Mouse (Mus musculus) neural tube, embryonic 11.5 days (tissue): ENCODE measurements around the gene Zcchc8. TPM values are rescaled to one million over a fixed set of nuclear protein-coding genes. Genes with fewer than 3 reads are reported as not detected.

Experiments
- ATAC-seq: fragments of 200-750 bp; cut with Nextera tagmentation; 2 replicates; pipeline ENCODE4 v1.8.0; 2017; ENCODE audit warnings: moderate number of reproducible peaks, mild to moderate bottlenecking, moderate TSS enrichment, moderate library complexity; ENCODE audit not compliant: insufficient read depth, low FRiP score, low TSS enrichment
- DNase-seq: peaks from one replicate; pipeline ENCODE4 v3.0.0-alpha.2; 2015; ENCODE audit warnings: low spot score
- H3K27ac ChIP-seq: fragments of 300-500 bp; sonication (generic); 2 replicates; pipeline ENCODE4 v1.5.1; 2014; ENCODE audit warnings: low read depth, mild to moderate bottlenecking, low read length
- H3K27me3 ChIP-seq: fragments of 300-500 bp; sonication (generic); 2 replicates; pipeline ENCODE4 v1.6.1; 2014; ENCODE audit warnings: mild to moderate bottlenecking, low read length, mixed read lengths; ENCODE audit not compliant: control insufficient read depth, insufficient read depth
- H3K36me3 ChIP-seq: fragments of 300-500 bp; sonication (generic); 2 replicates; pipeline ENCODE4 v1.6.1; 2014; ENCODE audit warnings: mild to moderate bottlenecking, low read length, moderate library complexity, mixed read lengths; ENCODE audit not compliant: control insufficient read depth, insufficient read depth
- H3K4me1 ChIP-seq: fragments of 300-500 bp; sonication (generic); 2 replicates; pipeline ENCODE4 v1.6.1; 2014; ENCODE audit warnings: low read length, mixed read lengths; ENCODE audit not compliant: control insufficient read depth, insufficient read depth
- H3K4me2 ChIP-seq: fragments of 300-500 bp; sonication (generic); 2 replicates; pipeline ENCODE4 v1.6.1; 2014; ENCODE audit warnings: low read depth, mild to moderate bottlenecking, moderate library complexity
- H3K4me3 ChIP-seq: fragments of 300-500 bp; sonication (generic); 2 replicates; pipeline ENCODE4 v1.5.1; 2014; ENCODE audit warnings: low read depth, low read length
- H3K9ac ChIP-seq: fragments of 300-500 bp; sonication (generic); 2 replicates; pipeline ENCODE4 v1.6.1; 2014; ENCODE audit warnings: mild to moderate bottlenecking, low read length
- H3K9me3 ChIP-seq: fragments of 300-500 bp; sonication (generic); 2 replicates; pipeline ENCODE4 v1.6.1; 2016; ENCODE audit warnings: low read length; ENCODE audit not compliant: control insufficient read depth
- WGBS: fragments of 180-500 bp; shearing (Covaris S2); extraction: QIAGEN DNeasy Blood & Tissue Kit; methylation state at CpG from one replicate; pipeline ENCODE4 v1.1.7; 2014; 5-methylcytosine and 5-hydroxymethylcytosine counted together
- polyA plus RNA-seq: library from polyadenylated mRNA; unstranded; fragments of >200 nt; fragmentation: Nextera tagmentation; extraction: Ambion mirVana; gene quantifications from 2 replicates; pipeline ENCODE4 v1.2.1, GENCODE M21; 2014

The Zcchc8 gene
- polyA plus RNA-seq, 1 experiment from 2014 or later, result 71.3 TPM

GRCm38 (mm10) chr5:123696961-123697360, 23.9 kb downstream of the Zcchc8 start:
- Histone ChIP-seq H3K27ac (no peak overlapping the region), H3K4me1 (no peaks in the 10 kb centered on the region), H3K27me3 (no peaks in the 10 kb centered on the region), H3K9me3 (no peaks in the 10 kb centered on the region), H3K4me2 (no peak overlapping the region), H3K9ac (no peak overlapping the region), H3K36me3 (peaks cover 14% of the 10 kb centered on the region), H3K4me3 (no peak overlapping the region)
- WGBS, result 89% methylated on average over 4 of the region's 4 CpGs
- no peak for ATAC-seq
- DNase-seq, result no peak

DNA sequence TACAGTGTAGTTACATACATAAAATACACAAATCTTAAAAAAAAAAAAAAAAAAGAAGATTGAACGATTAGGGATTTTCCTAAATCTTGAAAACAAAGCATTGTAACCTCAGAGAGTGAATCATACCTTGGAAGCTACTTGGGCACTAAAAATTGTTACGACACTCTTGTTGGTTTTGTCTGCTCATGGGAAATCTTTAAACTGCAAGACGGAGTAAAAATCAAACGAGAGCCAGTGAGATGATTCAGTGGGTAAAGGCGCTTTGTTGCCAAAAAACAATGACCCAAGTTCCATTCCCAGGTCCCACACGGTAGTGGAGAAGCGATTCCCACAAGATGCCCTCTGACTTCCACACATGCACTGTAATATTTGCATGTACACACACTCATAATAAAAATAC, 24.7 kb downstream of the Zcchc8 start:
- Histone ChIP-seq H3K4me1 (no peaks in the 10 kb centered on the region), H3K9ac (no peak overlapping the region), H3K9me3 (no peaks in the 10 kb centered on the region), H3K36me3 (peaks cover 14% of the 10 kb centered on the region), H3K27ac (no peak overlapping the region), H3K27me3 (no peaks in the 10 kb centered on the region), H3K4me2 (no peak overlapping the region), H3K4me3 (no peak overlapping the region)
- ATAC-seq (no peak), DNase-seq (no peak)
- WGBS, result 94% methylated on average over 7 of the region's 7 CpGs

DNA sequence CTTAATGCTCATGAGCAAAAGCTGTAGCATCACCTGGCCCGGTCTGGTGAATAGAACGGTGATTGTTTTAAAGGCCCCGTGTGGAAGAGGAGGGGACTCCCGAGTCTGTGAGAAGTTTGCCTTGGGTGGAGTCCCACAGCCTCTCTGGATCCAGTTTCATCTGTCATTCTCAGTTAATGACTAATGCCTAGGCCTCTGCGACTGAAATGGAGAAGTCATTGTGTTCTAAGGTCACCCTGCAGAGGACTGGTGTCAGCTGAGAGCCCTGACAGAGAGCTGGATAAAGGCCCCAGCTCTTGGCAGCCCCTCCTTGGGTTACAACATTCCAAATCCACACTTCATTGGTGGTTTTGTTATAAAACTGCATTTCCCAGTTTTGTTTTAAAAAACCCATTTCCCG, 26.4 kb downstream of the Zcchc8 start:
- WGBS, result 74% methylated on average over 6 of the region's 6 CpGs
- H3K27me3 ChIP-seq, result no peaks in the 10 kb centered on the region
- no peak overlapping the region for H3K4me3 ChIP-seq
- H3K9ac ChIP-seq, result no peak overlapping the region
- no peak overlapping the region for H3K4me2 ChIP-seq
- H3K36me3 ChIP-seq, result peaks cover 5% of the 10 kb centered on the region
- no peak overlapping the region for H3K27ac ChIP-seq
- no peak for ATAC-seq
- no peaks in the 10 kb centered on the region for H3K4me1 ChIP-seq
- no peak for DNase-seq
- H3K9me3 ChIP-seq, result no peaks in the 10 kb centered on the region

- H3K4me2 ChIP-seq, result peak within 1 kb of the TSS; percentile 79
- no peaks in the 10 kb centered on the region for H3K36me3 ChIP-seq
- no peaks in the 10 kb centered on the region for H3K9me3 ChIP-seq
- peak within 1 kb of the TSS; percentile 93 for H3K27ac ChIP-seq
- under 1% methylated on average over 29 of the region's 64 CpGs for WGBS
- peak within 1 kb of the TSS; percentile 79 for H3K4me3 ChIP-seq
- no peaks in the 10 kb centered on the region for H3K27me3 ChIP-seq
- DNase-seq, result peak; percentile 79
- peak; percentile 60 for ATAC-seq
- peaks cover 9% of the 10 kb centered on the region for H3K4me1 ChIP-seq
- H3K9ac ChIP-seq, result peak within 1 kb of the TSS; percentile 92
These were observed 36.4 kb downstream of the Zcchc8 start, which contains the start of gene Clip1 for GRCm38 (mm10) chr5:123684221-123685144. Clip1 (minus strand) TSS chr5:123684618.

DNA sequence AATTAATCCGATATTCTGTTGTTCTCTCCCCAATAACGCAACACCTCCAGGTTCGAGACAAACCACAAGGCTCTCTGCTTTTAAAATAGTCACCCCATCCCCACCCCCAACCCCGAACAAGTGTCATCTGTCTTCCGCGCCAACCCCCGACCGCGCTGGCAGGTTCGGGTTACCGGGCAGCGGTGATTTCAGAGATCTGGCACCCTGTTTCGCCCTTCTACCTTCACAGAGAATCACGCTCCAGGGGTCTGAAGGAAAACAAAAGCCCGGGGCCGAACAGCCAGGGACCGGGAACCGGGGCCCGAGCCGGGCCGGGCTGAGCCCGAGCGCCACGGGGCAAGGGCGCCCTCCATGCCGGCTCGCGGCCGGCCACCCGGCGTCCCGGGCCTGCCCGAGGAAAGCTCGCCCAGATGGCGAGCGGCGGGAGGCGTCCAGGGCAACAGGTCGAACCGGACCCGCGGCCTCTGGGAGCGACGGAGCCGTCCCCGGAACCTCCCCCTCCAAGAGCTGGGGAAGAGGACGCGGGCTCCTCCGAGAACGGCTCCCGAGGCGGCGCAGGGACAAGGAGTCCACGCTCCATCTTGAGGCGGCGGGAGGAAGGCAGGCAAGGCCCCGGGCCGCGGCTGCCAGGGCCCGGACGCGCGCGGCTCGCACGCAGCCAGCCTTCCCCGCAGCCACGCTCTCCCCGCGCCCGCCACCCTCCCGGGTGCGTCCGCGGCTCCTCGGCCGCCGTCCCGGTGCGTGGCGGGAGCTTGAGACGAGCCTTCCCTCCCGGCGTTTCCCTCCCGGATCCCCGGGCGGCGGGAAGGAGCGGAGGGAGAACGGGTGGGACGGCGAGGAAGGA, 37.3 kb downstream of the Zcchc8 start:
- H3K27ac ChIP-seq, result peak overlapping the region; percentile 93
- no peaks in the 10 kb centered on the region for H3K27me3 ChIP-seq
- peaks cover 9% of the 10 kb centered on the region for H3K4me1 ChIP-seq
- no peaks in the 10 kb centered on the region for H3K9me3 ChIP-seq
- ATAC-seq (peak; percentile 61), DNase-seq (peak; percentile 71)
- peak overlapping the region; percentile 92 for H3K9ac ChIP-seq
- peak overlapping the region; percentile 79 for H3K4me2 ChIP-seq
- H3K4me3 ChIP-seq, result peak overlapping the region; percentile 79
- under 1% methylated on average over 57 of the region's 92 CpGs for WGBS
- no peaks in the 10 kb centered on the region for H3K36me3 ChIP-seq

DNA sequence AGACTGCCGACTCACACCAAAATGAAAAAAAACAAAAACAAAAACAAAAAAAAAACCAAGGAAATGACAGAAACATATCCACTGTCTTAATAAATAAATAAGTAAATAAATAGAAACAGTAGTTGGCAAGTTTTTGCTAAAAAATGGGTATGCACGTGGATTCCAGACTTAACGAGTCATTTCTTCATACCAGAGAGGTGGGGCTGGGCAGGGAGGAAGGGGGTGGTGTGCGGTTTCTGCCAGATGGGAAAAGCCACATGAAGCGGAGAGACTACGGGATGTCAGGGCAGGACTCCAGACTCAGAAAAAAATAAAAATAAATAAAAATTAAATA, 37.9 kb downstream of the Zcchc8 start:
- DNase-seq, result no peak
- Histone ChIP-seq H3K27ac (no peak overlapping the region), H3K9ac (no peak overlapping the region), H3K4me1 (peaks cover 9% of the 10 kb centered on the region), H3K9me3 (no peaks in the 10 kb centered on the region), H3K4me3 (peak overlapping the region; percentile 79), H3K36me3 (no peaks in the 10 kb centered on the region), H3K4me2 (peak overlapping the region; percentile 79), H3K27me3 (no peaks in the 10 kb centered on the region)
- ATAC-seq, result no peak
- WGBS, result 5% methylated on average over 6 of the region's 6 CpGs

- H3K9ac ChIP-seq, result no peak overlapping the region
- H3K4me2 ChIP-seq, result peak overlapping the region; percentile 79
These were observed 38.5 kb downstream of the Zcchc8 start for GRCm38 (mm10) chr5:123682372-123682771.

GRCm38 (mm10) chr5:123679546-123680263, 41.2 kb downstream of the Zcchc8 start:
- Histone ChIP-seq H3K4me1 (peaks cover 9% of the 10 kb centered on the region), H3K4me2 (no peak overlapping the region), H3K36me3 (no peaks in the 10 kb centered on the region), H3K27me3 (no peaks in the 10 kb centered on the region), H3K4me3 (no peak overlapping the region), H3K9me3 (no peaks in the 10 kb centered on the region), H3K27ac (no peak overlapping the region), H3K9ac (no peak overlapping the region)
- DNase-seq (no peak), ATAC-seq (no peak)
- WGBS, result 52% methylated on average over 5 of the region's 5 CpGs

More at GRCm38 (mm10) chr5:123682372-123682771, 38.5 kb downstream of the Zcchc8 start:
- H3K36me3 ChIP-seq, result no peaks in the 10 kb centered on the region
- H3K4me3 ChIP-seq, result peak overlapping the region; percentile 79; the same call in 1 of the 2 replicates
- WGBS, result 34% methylated on average over 4 of the region's 4 CpGs
- no peaks in the 10 kb centered on the region for H3K9me3 ChIP-seq
- no peaks in the 10 kb centered on the region for H3K27me3 ChIP-seq
- no peak overlapping the region for H3K27ac ChIP-seq
- ATAC-seq, result no peak
- DNase-seq, result no peak
- peaks cover 9% of the 10 kb centered on the region for H3K4me1 ChIP-seq
